Mouse (Mus musculus) layer of hippocampus, postnatal 14 days (tissue): ENCODE measurements around the gene Olfr56. TPM values are rescaled to one million over a fixed set of nuclear protein-coding genes. Genes with fewer than 3 reads are reported as not detected.

ENCODE experiments used
- DNase-seq, 2 experiments: peaks; one replicate each; pipeline ENCODE4 v3.0.0; 2021 to 2022; ENCODE audit warnings: low spot score in 2 of 2, mixed read lengths in 1 of 2
- total RNA-seq, 2 experiments: library from RNA; stranded (reverse); gene quantifications; 2 replicates each; pipeline ENCODE4 v1.2.3; 2021

Gene Olfr56
- total RNA-seq, 2 experiments from 2014 or later = not detected

- DNase-seq = no peak
These were observed 112.5 kb downstream of the Olfr56 start for GRCm38 (mm10) chr11:49091171-49091570.

GRCm38 (mm10) chr11:49092053-49092586, 113.4 kb downstream of the Olfr56 start:
- no peak for DNase-seq

- no peak for DNase-seq
These were observed 114.1 kb downstream of the Olfr56 start for GRCm38 (mm10) chr11:49092786-49093185.

- DNase-seq = no peak
These were observed 115.4 kb downstream of the Olfr56 start for GRCm38 (mm10) chr11:49093861-49094660.

- DNase-seq = no peak
These were observed 116.7 kb downstream of the Olfr56 start for GRCm38 (mm10) chr11:49095367-49095766.

GRCm38 (mm10) chr11:49100409-49100808, 121.7 kb downstream of the Olfr56 start:
- no peak for DNase-seq

GRCm38 (mm10) chr11:49101500-49101899, 122.8 kb downstream of the Olfr56 start:
- no peak for DNase-seq

- peak; percentile 78 to 89 for DNase-seq
These were observed 124.5 kb downstream of the Olfr56 start for GRCm38 (mm10) chr11:49103047-49103693.

GRCm38 (mm10) chr11:49105752-49106151, 127.1 kb downstream of the Olfr56 start:
- DNase-seq = no peak

- no peak for DNase-seq
These were observed 129.2 kb downstream of the Olfr56 start for GRCm38 (mm10) chr11:49107650-49108537.

- no peak for DNase-seq
These were observed 130.1 kb downstream of the Olfr56 start for GRCm38 (mm10) chr11:49108833-49109232.

GRCm38 (mm10) chr11:49111000-49111399, 132.3 kb downstream of the Olfr56 start:
- no peak for DNase-seq

- DNase-seq = peak in 1 of 2 experiments; percentile 8
These were observed 134.0 kb downstream of the Olfr56 start for GRCm38 (mm10) chr11:49112624-49113219.

- DNase-seq = no peak
These were observed 135.5 kb downstream of the Olfr56 start for GRCm38 (mm10) chr11:49114158-49114557.

- no peak for DNase-seq
These were observed 136.1 kb downstream of the Olfr56 start, which contains the start of gene Olfr1396 for GRCm38 (mm10) chr11:49114774-49115173. TSS of gene Olfr1396 (minus strand) at chr11:49114874.

GRCm38 (mm10) chr11:49119635-49120034, 140.9 kb downstream of the Olfr56 start:
- no peak for DNase-seq

- no peak for DNase-seq
These were observed 145.5 kb downstream of the Olfr56 start for GRCm38 (mm10) chr11:49124169-49124568.

GRCm38 (mm10) chr11:49141974-49142373, 163.3 kb downstream of the Olfr56 start, which contains the start of gene Olfr1395:
TSS of gene Olfr1395 (plus strand) at chr11:49142274.
- DNase-seq = no peak

- DNase-seq = no peak
These were observed 175.4 kb downstream of the Olfr56 start, which contains the start of gene Olfr1394 for GRCm38 (mm10) chr11:49154077-49154476. TSS of gene Olfr1394 (plus strand) at chr11:49154377.
